Mouse (Mus musculus) myocyte (in vitro differentiated cells): ENCODE results near the gene Bcl9l.

Experiments used
- CEBPB ChIP-seq: IDR thresholded peaks from 2 replicates; pipeline ENCODE4 v1.6.1; 2011; ENCODE audit warnings: mild to moderate bottlenecking, moderate library complexity; ENCODE audit not compliant: poor library complexity, insufficient read depth, severe bottlenecking
- MYOD1 ChIP-seq, 3 experiments: IDR thresholded peaks; one replicate each; pipeline ENCODE4 v1.6.1; 2011; ENCODE audit warnings: control low read depth in 2 of 3, low read depth in 2 of 3, mild to moderate bottlenecking in 2 of 3, moderate library complexity in 1 of 3; ENCODE audit not compliant: insufficient read length in 2 of 3, control insufficient read depth in 1 of 3
- POLR2A ChIP-seq: IDR thresholded peaks from one replicate; pipeline ENCODE4 v1.6.1; 2011; ENCODE audit warnings: low read depth, mild to moderate bottlenecking, control low read depth, moderate library complexity; ENCODE audit not compliant: insufficient read length
- SRF ChIP-seq: IDR thresholded peaks from one replicate; pipeline ENCODE4 v1.6.1; 2011; ENCODE audit warnings: low read depth; ENCODE audit not compliant: control insufficient read depth, insufficient read length
- USF1 ChIP-seq: IDR thresholded peaks from one replicate; pipeline ENCODE4 v1.6.1; 2011; ENCODE audit warnings: low read depth, mild to moderate bottlenecking, control low read depth, moderate library complexity

DNA sequence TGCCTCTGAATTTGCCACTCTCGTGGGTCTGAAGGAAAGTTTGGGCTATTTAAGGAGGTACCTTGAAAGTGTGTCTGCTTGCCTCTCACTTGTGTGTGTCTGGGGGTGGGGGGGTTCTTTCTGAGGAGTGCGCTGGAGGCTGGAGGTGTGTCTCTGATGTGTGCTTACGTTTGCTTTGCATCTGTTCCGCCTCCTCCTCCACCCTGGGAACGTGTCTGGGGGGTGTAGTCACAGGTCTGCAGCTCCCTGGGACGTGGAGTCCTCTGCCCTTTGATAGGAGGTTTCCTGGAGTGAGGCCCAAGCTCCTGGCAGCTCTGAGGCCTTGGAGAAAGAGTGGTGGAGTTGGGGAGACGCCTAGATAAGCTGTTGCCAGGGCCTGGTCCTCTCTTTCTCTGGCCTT, 4.8 kb downstream of the Bcl9l start:
- no peak for TF ChIP-seq POLR2A
- TF ChIP-seq USF1 = no peak
- no peak for TF ChIP-seq CEBPB
- TF ChIP-seq SRF = no peak
- TF ChIP-seq MYOD1 (IDR thresholded peaks at IDR 0.05; ENCODE audit: control insufficient read depth in 1 of 3, insufficient read length in 2 of 3, low read depth in 2 of 3) = no peak
